Mouse (Mus musculus) MN1 (cell line): ENCODE data around the gene 2510002D24Rik.

Source experiments
- DNase-seq: peaks from one replicate; pipeline ENCODE4 v3.0.0-alpha.2; 2016; ENCODE audit warnings: low spot score

2510002D24Rik gene

DNA sequence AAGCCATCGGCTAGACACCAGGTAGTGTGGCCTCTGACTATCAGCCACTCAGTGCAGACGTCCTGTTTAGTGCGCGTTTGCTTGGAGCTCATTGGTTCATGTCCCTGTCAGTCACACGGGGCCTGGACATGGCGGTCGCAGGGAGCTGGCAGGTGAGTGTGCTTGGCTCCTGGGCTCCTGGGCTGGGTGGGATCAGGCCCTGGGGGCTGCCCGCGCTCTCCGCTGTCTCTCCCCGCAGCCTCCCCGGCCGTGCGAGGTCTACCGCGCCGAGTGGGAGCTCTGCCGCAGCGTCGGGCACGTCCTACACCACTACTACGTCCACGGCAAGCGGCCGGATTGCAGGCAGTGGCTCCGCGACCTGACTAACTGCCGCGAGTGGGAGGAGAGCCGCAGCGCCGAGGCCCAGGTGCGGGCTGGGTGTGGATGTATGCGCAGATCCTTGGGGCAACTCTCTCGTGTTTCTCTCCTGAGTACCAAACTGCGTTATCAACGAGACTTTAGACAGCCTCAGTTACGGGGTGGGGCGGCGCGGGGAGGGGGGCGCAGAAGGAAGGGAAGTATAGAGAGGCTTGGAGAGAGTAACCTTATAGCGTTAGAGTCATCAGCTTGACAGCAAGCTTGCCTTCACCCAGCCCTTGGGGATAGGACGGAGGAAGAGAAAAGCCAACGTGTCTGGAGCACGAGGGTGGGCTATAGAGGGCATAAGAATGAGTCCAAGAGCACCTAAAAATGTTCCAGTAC lies at the start of gene 2510002D24Rik, which contains the start of gene Gm28539:
Gene 2510002D24Rik (plus strand): TSS at position 111 of the 741 bp plus-strand sequence.
Gene Gm28539 (plus strand): TSS at position 117 of the 741 bp plus-strand sequence.
- peak; percentile 81 for DNase-seq

DNA sequence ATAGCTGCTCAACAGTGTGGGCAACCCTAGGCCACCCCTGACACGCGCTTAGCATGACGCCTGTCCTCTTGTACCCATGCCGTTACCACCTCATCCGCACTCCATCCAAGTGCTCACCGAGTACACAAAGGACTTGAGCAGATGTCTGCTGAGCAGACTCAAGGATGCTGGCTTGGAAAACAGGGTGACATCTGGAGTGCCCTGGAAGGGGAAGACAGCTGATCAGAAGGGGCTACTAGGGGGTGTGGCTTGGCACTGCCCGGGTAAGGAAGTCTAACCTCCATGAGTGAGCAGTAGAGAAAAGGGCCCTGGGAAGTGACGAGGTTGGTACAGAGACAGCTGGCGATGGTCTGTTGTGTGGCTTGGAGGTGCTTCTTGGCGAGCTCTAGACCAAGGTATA lies 49.7 kb upstream of the 2510002D24Rik start:
- no peak for DNase-seq

GRCm38 (mm10) chr16:18788627-18789406 lies 47.6 kb upstream of the 2510002D24Rik start:
- DNase-seq = no peak

DNA sequence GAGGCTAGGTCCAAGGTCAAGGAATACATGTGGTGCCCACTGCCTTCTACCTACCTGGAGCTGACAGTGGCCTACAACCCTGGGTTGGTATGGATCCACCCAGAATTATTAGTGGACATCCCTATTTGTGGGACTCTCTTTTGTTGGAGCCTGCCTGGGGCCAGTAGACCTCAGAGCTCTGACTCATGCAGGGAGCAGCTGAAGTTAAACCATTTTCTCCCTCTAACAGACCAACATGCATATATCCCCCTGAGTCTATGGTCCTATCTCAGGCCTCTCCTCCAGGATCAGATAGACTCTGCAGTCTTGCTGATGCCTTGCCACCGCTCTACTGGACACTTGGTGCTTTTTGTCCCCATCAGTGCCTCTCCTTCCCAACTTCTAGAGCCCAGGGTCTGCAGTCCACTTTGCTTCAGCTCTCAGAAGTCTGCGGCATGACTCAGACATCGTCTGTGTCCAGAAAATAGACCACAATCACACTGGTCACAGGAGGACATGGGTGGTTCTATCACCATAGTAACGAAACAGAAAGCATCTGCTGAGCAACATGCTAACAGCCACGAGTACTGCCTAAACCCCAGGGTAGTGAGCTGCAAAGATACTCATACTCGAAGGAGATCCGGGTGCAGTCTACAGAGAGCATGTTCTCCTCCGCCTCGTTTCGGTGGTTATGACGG lies 41.0 kb upstream of the 2510002D24Rik start:
- peak; percentile 50 for DNase-seq

GRCm38 (mm10) chr16:18796645-18797044 lies 39.7 kb upstream of the 2510002D24Rik start:
- DNase-seq = no peak

GRCm38 (mm10) chr16:18798151-18798550 lies 38.2 kb upstream of the 2510002D24Rik start:
- DNase-seq = no peak

- DNase-seq = peak; percentile 60
These were observed 37.5 kb upstream of the 2510002D24Rik start for GRCm38 (mm10) chr16:18798841-18799240.

- DNase-seq = no peak
These were observed 30.6 kb upstream of the 2510002D24Rik start for GRCm38 (mm10) chr16:18805746-18806145.

- DNase-seq = no peak
These were observed 27.4 kb upstream of the 2510002D24Rik start for GRCm38 (mm10) chr16:18809001-18809400.

- no peak for DNase-seq
These were observed 25.3 kb upstream of the 2510002D24Rik start for GRCm38 (mm10) chr16:18811032-18811431.

DNA sequence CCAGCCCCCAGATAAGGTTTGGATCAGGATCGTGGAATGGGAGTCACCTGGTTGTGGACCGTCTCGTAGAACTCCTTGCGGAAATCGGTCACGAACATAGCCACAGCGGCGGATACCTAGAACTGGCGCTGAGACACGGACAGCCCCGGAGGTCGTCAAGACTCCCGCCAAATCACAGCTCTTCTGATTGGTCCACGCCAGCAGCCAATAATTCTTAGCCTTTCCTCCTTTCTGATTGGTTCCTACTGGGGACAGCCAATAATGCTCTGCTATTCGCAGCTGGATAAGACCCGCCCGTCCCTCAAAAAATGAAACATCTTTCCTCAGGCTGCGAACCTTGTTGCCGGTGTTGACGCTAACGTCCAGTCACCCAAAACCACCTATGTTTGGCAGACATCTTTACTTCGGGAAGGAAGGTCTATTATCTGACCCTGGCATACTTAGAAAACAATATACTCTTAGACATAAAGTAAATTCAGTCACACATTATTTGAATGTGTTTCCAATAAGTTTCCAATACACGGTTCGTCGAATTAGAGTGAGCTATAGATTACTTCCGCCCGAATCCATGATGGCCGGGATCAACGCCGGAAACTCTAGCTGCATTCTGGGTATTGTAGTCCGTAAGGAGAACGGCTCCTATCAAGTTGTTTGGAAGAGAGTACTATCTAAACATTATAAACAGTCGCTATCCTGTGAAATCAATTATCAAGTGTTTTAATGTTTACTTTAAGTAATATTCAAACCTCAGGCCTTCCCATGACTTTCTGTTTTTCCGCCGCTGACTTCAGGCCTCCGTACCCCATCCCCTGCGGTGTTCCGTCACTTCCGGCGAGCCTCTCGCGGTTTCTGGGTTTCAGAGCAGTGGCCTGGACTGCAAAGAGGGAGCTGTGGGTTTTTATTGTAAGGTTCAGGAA lies 24.7 kb upstream of the 2510002D24Rik start, which contains the start of the genes Ufd1 and Cdc45:
Gene Ufd1 (plus strand): TSS at position 312 of the 917 bp plus-strand sequence.
Gene Cdc45 (minus strand): TSS at position 520 of the 917 bp plus-strand sequence.
- peak; percentile 93 for DNase-seq

DNA sequence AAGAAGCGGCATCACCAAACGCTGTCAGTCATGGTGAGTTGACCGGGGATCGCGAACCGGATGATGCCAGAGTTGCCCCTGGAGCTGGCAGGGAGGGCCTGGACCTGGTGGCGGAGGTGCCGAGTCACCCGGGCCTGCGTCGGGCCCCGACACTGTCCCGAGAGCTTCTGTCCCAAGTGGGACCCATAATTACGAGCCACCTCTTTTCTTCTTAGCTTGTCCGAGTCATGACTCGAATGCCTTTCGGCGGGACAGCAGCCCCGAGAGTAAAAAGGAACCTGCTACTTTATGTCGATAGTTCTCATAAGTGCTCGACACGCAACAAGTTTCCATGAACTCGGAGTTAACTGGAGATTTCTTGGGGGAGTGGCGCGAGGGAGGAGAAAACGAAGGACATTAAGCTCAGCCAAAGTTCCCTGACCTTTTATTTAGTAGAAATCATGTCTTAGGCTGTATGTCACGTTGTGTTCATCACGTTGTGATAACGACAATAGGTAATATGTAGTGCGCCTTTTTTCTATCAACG lies 23.9 kb upstream of the 2510002D24Rik start:
- no peak for DNase-seq

- DNase-seq = no peak
These were observed 14.0 kb upstream of the 2510002D24Rik start for GRCm38 (mm10) chr16:18822356-18822755.

GRCm38 (mm10) chr16:18822925-18823324 lies 13.5 kb upstream of the 2510002D24Rik start:
- no peak for DNase-seq

GRCm38 (mm10) chr16:18828630-18829029 lies 7.7 kb upstream of the 2510002D24Rik start:
- no peak for DNase-seq

DNA sequence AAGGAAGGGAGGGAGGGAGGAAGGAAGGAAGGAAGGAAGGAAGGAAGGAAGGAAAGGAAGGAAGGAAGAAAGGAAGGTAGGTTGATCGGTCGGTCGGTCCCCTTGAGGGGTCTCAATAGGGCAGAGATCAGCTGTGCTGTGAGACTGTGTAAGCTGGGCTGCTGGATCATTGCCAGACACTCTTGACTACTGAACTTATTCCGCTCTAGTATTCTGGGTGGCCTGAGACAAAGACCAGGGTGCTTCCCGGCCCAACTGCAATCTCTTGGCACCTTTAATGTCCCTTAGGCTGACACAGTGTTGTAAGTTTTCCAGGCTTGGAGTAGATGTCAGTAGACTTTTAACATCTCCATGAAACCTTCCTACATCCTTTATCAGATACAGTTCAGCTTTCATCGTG lies 7.3 kb upstream of the 2510002D24Rik start:
- DNase-seq = no peak

- DNase-seq = no peak
These were observed 2.9 kb upstream of the 2510002D24Rik start for GRCm38 (mm10) chr16:18833486-18833885.

GRCm38 (mm10) chr16:18836073-18836467 lies 308 bp upstream of the 2510002D24Rik start:
- DNase-seq = no peak

- no peak for DNase-seq
These were observed 2.0 kb downstream of the 2510002D24Rik start for GRCm38 (mm10) chr16:18838346-18838745.

DNA sequence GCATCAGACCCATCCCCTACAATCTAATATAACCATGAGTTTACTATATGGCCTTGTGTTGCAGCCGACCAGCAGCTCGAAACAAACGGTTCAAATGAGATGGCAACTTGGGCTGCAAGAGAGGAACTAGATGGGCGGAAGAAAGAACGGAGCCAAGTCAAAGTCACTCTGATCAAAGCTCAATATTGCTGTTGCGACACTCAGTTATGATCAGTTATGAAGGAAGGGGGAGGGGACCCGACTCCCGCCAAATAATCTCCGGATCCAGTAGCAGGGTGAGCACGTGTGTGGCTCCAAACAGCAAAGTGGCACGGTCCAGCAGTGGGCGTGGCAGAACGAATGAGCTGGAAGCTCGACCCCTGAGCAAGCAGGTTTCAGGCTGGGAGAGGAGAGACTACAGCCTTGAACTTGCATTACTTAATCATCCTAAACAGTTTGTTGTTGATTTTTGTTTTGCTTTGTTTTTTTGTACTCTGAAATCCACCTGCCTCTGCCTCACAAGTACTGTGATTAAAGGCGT lies 10.0 kb downstream of the 2510002D24Rik start:
- DNase-seq = no peak
